Mouse (Mus musculus): ENCODE measurements around the gene Gm38392. TPM values are rescaled to one million over a fixed set of nuclear protein-coding genes. Genes with fewer than 3 reads are reported as not detected.

Gm38392 gene
- polyA plus RNA-seq, 1 experiment, result not detected

DNA sequence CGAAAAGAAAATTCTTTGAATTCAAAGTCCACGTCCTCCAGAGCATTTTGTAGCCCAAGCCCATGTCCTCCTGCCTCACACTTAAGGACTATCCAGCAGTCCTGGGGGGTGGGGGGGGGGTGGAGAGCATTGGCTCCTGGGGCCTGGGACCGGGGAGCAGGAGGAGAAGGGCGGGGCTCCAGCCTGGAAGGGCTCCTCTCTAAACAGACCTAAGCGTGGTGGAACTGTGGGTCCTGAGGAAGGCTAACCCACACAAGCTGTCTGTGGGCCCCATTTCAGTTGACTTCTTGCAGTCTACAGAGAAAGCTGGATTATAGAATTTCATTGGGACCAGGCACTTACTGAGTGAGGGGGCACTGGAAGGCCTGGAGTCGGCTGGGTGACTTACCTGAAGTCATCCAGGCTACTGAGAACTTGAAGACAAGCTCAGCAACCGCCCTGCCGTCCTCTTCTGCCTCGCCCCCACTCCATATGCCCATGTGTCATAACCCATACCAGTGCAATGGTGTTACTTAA, 88.4 kb downstream of the Gm38392 start:
- H3K4me1 ChIP-seq (ENCODE audit: control insufficient read depth, insufficient read depth, low read length), result no peaks in the 10 kb centered on the region
- no peak overlapping the region for H3K4me3 ChIP-seq (replicated peaks; ENCODE audit: control insufficient read depth, low read depth, low read length)
- TF ChIP-seq POLR2A (IDR thresholded peaks at IDR 0.05; ENCODE audit: borderline replicate concordance, control insufficient read depth, low read depth, low read length) (no peak), CTCF (IDR thresholded peaks at IDR 0.05; ENCODE audit: control insufficient read depth, insufficient read depth, low read length) (no peak)
- 19% methylated on average over 9 of the region's 9 CpGs for WGBS
- H3K27ac ChIP-seq (ENCODE audit: control insufficient read depth, insufficient read depth, low read depth, low read length, poor library complexity), result no peak overlapping the region

DNA sequence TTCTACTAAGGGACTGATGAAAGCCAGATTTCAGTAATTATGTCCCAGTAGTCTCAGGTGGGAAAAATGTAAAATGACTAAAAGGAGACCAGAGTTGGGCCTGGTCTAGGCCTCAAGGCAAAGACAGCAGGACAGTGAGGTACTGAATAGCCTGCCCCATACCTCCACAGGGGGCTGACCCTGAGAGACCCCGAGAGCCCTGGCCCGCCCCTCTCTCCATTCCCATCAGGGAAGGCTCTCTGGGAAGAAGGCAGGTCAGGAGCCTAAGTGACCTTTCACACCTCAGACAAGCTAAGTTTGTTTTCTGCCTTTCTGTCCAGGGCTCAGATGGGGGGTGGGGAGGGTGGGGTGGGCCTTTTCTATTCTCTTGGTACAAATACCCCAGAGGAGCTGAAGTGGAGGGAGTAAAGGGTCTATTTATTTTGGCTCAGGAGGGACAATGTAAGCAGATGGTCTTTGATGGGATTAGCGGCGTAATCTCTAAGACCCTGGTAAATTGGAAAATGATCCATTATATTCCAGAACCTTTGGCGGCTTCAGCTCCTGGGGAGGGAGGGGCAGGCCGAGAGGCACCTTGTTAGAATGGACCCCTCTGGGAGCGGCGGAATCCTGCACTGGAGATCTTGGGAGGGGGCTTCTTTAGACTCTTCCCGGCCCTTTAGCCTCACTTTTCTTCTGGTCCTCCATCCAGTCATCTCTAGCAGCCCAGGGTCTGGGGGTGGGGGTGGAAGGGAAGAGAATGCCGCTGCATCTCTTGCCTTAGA, 89.1 kb downstream of the Gm38392 start:
- WGBS, result 46% methylated on average over 10 of the region's 10 CpGs
- TF ChIP-seq POLR2A (IDR thresholded peaks at IDR 0.05; ENCODE audit: borderline replicate concordance, control insufficient read depth, low read depth, low read length) (no peak), CTCF (IDR thresholded peaks at IDR 0.05; ENCODE audit: control insufficient read depth, insufficient read depth, low read length) (no peak)
- no peaks in the 10 kb centered on the region for H3K4me1 ChIP-seq (ENCODE audit: control insufficient read depth, insufficient read depth, low read length)
- H3K27ac ChIP-seq (ENCODE audit: control insufficient read depth, insufficient read depth, low read depth, low read length, poor library complexity), result no peak overlapping the region
- H3K4me3 ChIP-seq (replicated peaks; ENCODE audit: control insufficient read depth, low read depth, low read length), result no peak overlapping the region

Other genes starting within 250 kb of the Gm38392 start
- 36.2 and 40.5 TPM in 2 replicates for gene Gpatch4, start 244.1 kb downstream of the Gm38392 start, polyA plus RNA-seq (2011; ENCODE audit: insufficient read depth, insufficient read length, low replicate concordance, missing spikeins)
- 17.1 and 54.7 TPM in 2 replicates for gene Naxe, start 228.7 kb downstream of the Gm38392 start, polyA plus RNA-seq (2011; ENCODE audit: insufficient read depth, insufficient read length, low replicate concordance, missing spikeins)
- gene Ttc24, start 208.9 kb downstream of the Gm38392 start, polyA plus RNA-seq (2011; ENCODE audit: insufficient read depth, insufficient read length, low replicate concordance, missing spikeins), result not detected in 2 replicates
- 11.5 and 21.5 TPM in 2 replicates for gene Iqgap3, start 205.2 kb downstream of the Gm38392 start, polyA plus RNA-seq (2011; ENCODE audit: insufficient read depth, insufficient read length, low replicate concordance, missing spikeins)
- 39.7 and 64.7 TPM in 2 replicates for gene Mef2d, start 144.8 kb downstream of the Gm38392 start, polyA plus RNA-seq (2011; ENCODE audit: insufficient read depth, insufficient read length, low replicate concordance, missing spikeins)
- gene Rhbg, start 32.5 kb downstream of the Gm38392 start, polyA plus RNA-seq (2011; ENCODE audit: insufficient read depth, insufficient read length, low replicate concordance, missing spikeins), result not detected in 2 replicates
- 2.1 and 16.1 TPM in 2 replicates for gene Tsacc, start 9.8 kb upstream of the Gm38392 start, polyA plus RNA-seq (2011; ENCODE audit: insufficient read depth, insufficient read length, low replicate concordance, missing spikeins)
- 63.5 and 81.0 TPM in 2 replicates for gene Cct3, start 9.9 kb upstream of the Gm38392 start, polyA plus RNA-seq (2011; ENCODE audit: insufficient read depth, insufficient read length, low replicate concordance, missing spikeins)
- 18.0 and 79.0 TPM in 2 replicates for gene Glmp, start 37.8 kb upstream of the Gm38392 start, polyA plus RNA-seq (2011; ENCODE audit: insufficient read depth, insufficient read length, low replicate concordance, missing spikeins)
- gene Tmem79, start 48.9 kb upstream of the Gm38392 start, polyA plus RNA-seq (2011; ENCODE audit: insufficient read depth, insufficient read length, low replicate concordance, missing spikeins), result 1.8 and 3.1 TPM in 2 replicates
- gene Smg5, start 49.0 kb upstream of the Gm38392 start, polyA plus RNA-seq (2011; ENCODE audit: insufficient read depth, insufficient read length, low replicate concordance, missing spikeins), result 37.2 and 65.6 TPM in 2 replicates
- gene Paqr6, start 77.4 kb upstream of the Gm38392 start, polyA plus RNA-seq (2011; ENCODE audit: insufficient read depth, insufficient read length, low replicate concordance, missing spikeins), result 3.6 TPM in 1 of 2 replicates, not detected in the other
- gene Bglap3, start 85.5 kb upstream of the Gm38392 start, polyA plus RNA-seq (2011; ENCODE audit: insufficient read depth, insufficient read length, low replicate concordance, missing spikeins), result 2.0 TPM in 1 of 2 replicates, not detected in the other
- gene Bglap2, start 91.5 kb upstream of the Gm38392 start, polyA plus RNA-seq (2011; ENCODE audit: insufficient read depth, insufficient read length, low replicate concordance, missing spikeins), result 13.5 and 129 TPM in 2 replicates
- 56.2 and 336 TPM in 2 replicates for gene Bglap, start 97.3 kb upstream of the Gm38392 start, polyA plus RNA-seq (2011; ENCODE audit: insufficient read depth, insufficient read length, low replicate concordance, missing spikeins)
- 60.1 and 67.5 TPM in 2 replicates for gene Pmf1, start 123.1 kb upstream of the Gm38392 start, polyA plus RNA-seq (2011; ENCODE audit: insufficient read depth, insufficient read length, low replicate concordance, missing spikeins)
- gene Slc25a44, start 137.9 kb upstream of the Gm38392 start, polyA plus RNA-seq (2011; ENCODE audit: insufficient read depth, insufficient read length, low replicate concordance, missing spikeins), result 15.7 and 17.4 TPM in 2 replicates
- gene Sema4a, start 174.0 kb upstream of the Gm38392 start, polyA plus RNA-seq (2011; ENCODE audit: insufficient read depth, insufficient read length, low replicate concordance, missing spikeins), result 43.9 and 131 TPM in 2 replicates
- 58.9 and 69.6 TPM in 2 replicates for gene Lmna, start 222.7 kb upstream of the Gm38392 start, polyA plus RNA-seq (2011; ENCODE audit: insufficient read depth, insufficient read length, low replicate concordance, missing spikeins)
- 0.77 and 2.2 TPM in 2 replicates for gene Mex3a, start 245.2 kb upstream of the Gm38392 start, polyA plus RNA-seq (2011; ENCODE audit: insufficient read depth, insufficient read length, low replicate concordance, missing spikeins)

Measured in bone marrow, adult 2 months (tissue).